Mouse (Mus musculus) forebrain, embryonic 12.5 days (tissue): ENCODE results near the gene Cntrl. TPM values are rescaled to one million over a fixed set of nuclear protein-coding genes. Genes with fewer than 3 reads are reported as not detected.

Source experiments
- ATAC-seq: fragments of 200-750 bp; cut with Nextera tagmentation; 2 replicates; pipeline ENCODE4 v1.8.0; 2017; ENCODE audit warnings: moderate TSS enrichment; ENCODE audit not compliant: low FRiP score
- H3K27ac ChIP-seq: fragments of 300-500 bp; sonication (generic); 2 replicates; pipeline ENCODE4 v1.5.1; 2016; ENCODE audit warnings: mild to moderate bottlenecking
- H3K27me3 ChIP-seq: fragments of 300-500 bp; sonication (generic); 2 replicates; pipeline ENCODE4 v1.6.1; 2016; ENCODE audit warnings: mild to moderate bottlenecking
- H3K36me3 ChIP-seq: fragments of 300-500 bp; sonication (generic); replicated peaks from 2 replicates; pipeline ENCODE4 v1.6.1; 2016; ENCODE audit warnings: mild to moderate bottlenecking
- H3K4me1 ChIP-seq: fragments of 300-500 bp; sonication (generic); 2 replicates; pipeline ENCODE4 v1.6.1; 2016
- H3K4me2 ChIP-seq: fragments of 300-500 bp; sonication (generic); 2 replicates; pipeline ENCODE4 v1.6.1; 2016; ENCODE audit warnings: mild to moderate bottlenecking, moderate library complexity
- H3K4me3 ChIP-seq: fragments of 300-500 bp; sonication (generic); replicated peaks from 2 replicates; pipeline ENCODE4 v1.5.1; 2016; ENCODE audit warnings: mild to moderate bottlenecking
- H3K9ac ChIP-seq: fragments of 300-500 bp; sonication (generic); 2 replicates; pipeline ENCODE4 v1.6.1; 2016; ENCODE audit warnings: mild to moderate bottlenecking
- H3K9me3 ChIP-seq: fragments of 300-500 bp; sonication (generic); 2 replicates; pipeline ENCODE4 v1.6.1; 2016
- WGBS: fragments of 180-500 bp; shearing (Covaris S2); methylation state at CpG from one replicate; pipeline ENCODE4 v1.1.7; 2016; 5-methylcytosine and 5-hydroxymethylcytosine counted together
- polyA plus RNA-seq: library from polyadenylated mRNA; unstranded; fragments of >200 nt; fragmentation: Nextera tagmentation; extraction: Ambion mirVana; gene quantifications from 2 replicates; pipeline ENCODE4 v1.2.1, GENCODE M21; 2016

Cntrl gene
- polyA plus RNA-seq, 1 experiment from 2014 or later: 37.1 TPM

GRCm38 (mm10) chr2:35160206-35160605 is 50.9 kb downstream of the Cntrl start:
- Histone ChIP-seq H3K36me3 (peaks cover 78% of the 10 kb centered on the region), H3K9me3 (no peaks in the 10 kb centered on the region), H3K27ac (no peak overlapping the region), H3K27me3 (no peaks in the 10 kb centered on the region), H3K4me1 (no peaks in the 10 kb centered on the region), H3K4me2 (no peak overlapping the region), H3K4me3 (no peak overlapping the region), H3K9ac (no peak overlapping the region)
- ATAC-seq: no peak
- 69% methylated on average over 5 of the region's 5 CpGs for WGBS

- no peak overlapping the region for H3K4me3 ChIP-seq
- peaks cover 78% of the 10 kb centered on the region for H3K36me3 ChIP-seq
These were observed 52.7 kb downstream of the Cntrl start for GRCm38 (mm10) chr2:35161846-35162488.

GRCm38 (mm10) chr2:35163396-35163795 is 54.1 kb downstream of the Cntrl start:
- WGBS: 93% methylated on average over 5 of the region's 5 CpGs
- Histone ChIP-seq H3K9me3 (no peaks in the 10 kb centered on the region), H3K4me2 (no peak overlapping the region), H3K27ac (no peak overlapping the region), H3K4me1 (no peaks in the 10 kb centered on the region), H3K4me3 (no peak overlapping the region), H3K36me3 (peaks cover 78% of the 10 kb centered on the region), H3K9ac (no peak overlapping the region), H3K27me3 (no peaks in the 10 kb centered on the region)
- ATAC-seq: no peak

More at GRCm38 (mm10) chr2:35161846-35162488, 52.7 kb downstream of the Cntrl start:
- Histone ChIP-seq H3K4me2 (no peak overlapping the region), H3K27me3 (no peaks in the 10 kb centered on the region), H3K9ac (no peak overlapping the region), H3K27ac (no peak overlapping the region), H3K4me1 (no peaks in the 10 kb centered on the region), H3K9me3 (no peaks in the 10 kb centered on the region)
- WGBS: 88% methylated on average over 4 of the region's 4 CpGs
- no peak for ATAC-seq

- no peak for ATAC-seq
- Histone ChIP-seq H3K9ac (no peak overlapping the region), H3K27me3 (no peaks in the 10 kb centered on the region), H3K4me3 (no peak overlapping the region), H3K9me3 (no peaks in the 10 kb centered on the region), H3K4me2 (no peak overlapping the region), H3K27ac (no peak overlapping the region), H3K4me1 (no peaks in the 10 kb centered on the region), H3K36me3 (peaks cover 81% of the 10 kb centered on the region)
- 94% methylated on average over 13 of the region's 13 CpGs for WGBS
These were observed 56.1 kb downstream of the Cntrl start for GRCm38 (mm10) chr2:35165416-35165815.

- H3K27ac ChIP-seq: no peak overlapping the region
- WGBS: 92% methylated on average over 5 of the region's 5 CpGs
- H3K4me2 ChIP-seq: no peak overlapping the region
- no peaks in the 10 kb centered on the region for H3K9me3 ChIP-seq
- no peaks in the 10 kb centered on the region for H3K4me1 ChIP-seq
- H3K4me3 ChIP-seq: no peak overlapping the region
- ATAC-seq: no peak
- no peaks in the 10 kb centered on the region for H3K27me3 ChIP-seq
- H3K36me3 ChIP-seq: peaks cover 87% of the 10 kb centered on the region
- H3K9ac ChIP-seq: no peak overlapping the region
These were observed 57.5 kb downstream of the Cntrl start for GRCm38 (mm10) chr2:35166816-35167215.

- Histone ChIP-seq H3K4me3 (no peak overlapping the region), H3K4me2 (no peak overlapping the region), H3K9ac (no peak overlapping the region), H3K36me3 (peaks cover 87% of the 10 kb centered on the region), H3K4me1 (no peaks in the 10 kb centered on the region), H3K9me3 (no peaks in the 10 kb centered on the region), H3K27ac (no peak overlapping the region), H3K27me3 (no peaks in the 10 kb centered on the region)
- WGBS: 92% methylated on average over 2 of the region's 2 CpGs
- no peak for ATAC-seq
These were observed 60.2 kb downstream of the Cntrl start for GRCm38 (mm10) chr2:35169452-35169851.

- H3K4me3 ChIP-seq: no peak overlapping the region
- peaks cover 92% of the 10 kb centered on the region for H3K36me3 ChIP-seq
- H3K9me3 ChIP-seq: no peaks in the 10 kb centered on the region
- H3K4me1 ChIP-seq: no peaks in the 10 kb centered on the region
- WGBS: 88% methylated on average over 10 of the region's 10 CpGs
- no peak overlapping the region for H3K9ac ChIP-seq
- H3K4me2 ChIP-seq: no peak overlapping the region
- no peaks in the 10 kb centered on the region for H3K27me3 ChIP-seq
- no peak overlapping the region for H3K27ac ChIP-seq
- ATAC-seq: no peak
These were observed 62.1 kb downstream of the Cntrl start for GRCm38 (mm10) chr2:35171341-35171861.

GRCm38 (mm10) chr2:35172246-35172645 is 63.0 kb downstream of the Cntrl start:
- no peak for ATAC-seq
- no peak overlapping the region for H3K27ac ChIP-seq
- no peak overlapping the region for H3K4me3 ChIP-seq
- H3K36me3 ChIP-seq: peaks cover 94% of the 10 kb centered on the region
- H3K4me2 ChIP-seq: no peak overlapping the region
- H3K9me3 ChIP-seq: no peaks in the 10 kb centered on the region
- no peaks in the 10 kb centered on the region for H3K27me3 ChIP-seq
- no peaks in the 10 kb centered on the region for H3K4me1 ChIP-seq
- WGBS: 90% methylated on average over 4 of the region's 4 CpGs
- no peak overlapping the region for H3K9ac ChIP-seq

- no peak for ATAC-seq
- Histone ChIP-seq H3K36me3 (peaks cover 91% of the 10 kb centered on the region), H3K27ac (no peak overlapping the region), H3K27me3 (no peaks in the 10 kb centered on the region), H3K4me2 (no peak overlapping the region), H3K4me3 (no peak overlapping the region), H3K9me3 (no peaks in the 10 kb centered on the region), H3K4me1 (no peaks in the 10 kb centered on the region), H3K9ac (no peak overlapping the region)
- WGBS: 92% methylated on average over 5 of the region's 5 CpGs
These were observed 64.4 kb downstream of the Cntrl start for GRCm38 (mm10) chr2:35173666-35174065.

- peaks cover 94% of the 10 kb centered on the region for H3K36me3 ChIP-seq
These were observed 64.8 kb downstream of the Cntrl start for GRCm38 (mm10) chr2:35174100-35174499.

GRCm38 (mm10) chr2:35175281-35176065 is 66.2 kb downstream of the Cntrl start:
- Histone ChIP-seq H3K27me3 (no peaks in the 10 kb centered on the region), H3K36me3 (peaks cover 91% of the 10 kb centered on the region), H3K4me3 (no peak overlapping the region), H3K27ac (peak overlapping the region; percentile 31; the same call in 1 of the 2 replicates), H3K4me1 (no peaks in the 10 kb centered on the region), H3K9ac (no peak overlapping the region), H3K9me3 (no peaks in the 10 kb centered on the region), H3K4me2 (no peak overlapping the region)
- no peak for ATAC-seq
- WGBS: 94% methylated on average over 12 of the region's 12 CpGs

More at GRCm38 (mm10) chr2:35174100-35174499, 64.8 kb downstream of the Cntrl start:
- H3K4me2 ChIP-seq: no peak overlapping the region
- H3K27ac ChIP-seq: no peak overlapping the region
- H3K4me3 ChIP-seq: no peak overlapping the region
- no peaks in the 10 kb centered on the region for H3K9me3 ChIP-seq
- 61% methylated on average over 5 of the region's 5 CpGs for WGBS
- H3K4me1 ChIP-seq: no peaks in the 10 kb centered on the region
- no peak for ATAC-seq
- H3K27me3 ChIP-seq: no peaks in the 10 kb centered on the region
- H3K9ac ChIP-seq: no peak overlapping the region

- 89% methylated on average over 3 of the region's 3 CpGs for WGBS
- Histone ChIP-seq H3K9me3 (no peaks in the 10 kb centered on the region), H3K36me3 (peaks cover 84% of the 10 kb centered on the region), H3K27ac (no peak overlapping the region), H3K27me3 (no peaks in the 10 kb centered on the region), H3K9ac (no peak overlapping the region), H3K4me3 (no peak overlapping the region), H3K4me2 (no peak overlapping the region), H3K4me1 (no peaks in the 10 kb centered on the region)
- no peak for ATAC-seq
These were observed 68.9 kb downstream of the Cntrl start for GRCm38 (mm10) chr2:35178153-35178552.
